In the genomic region with DNA sequence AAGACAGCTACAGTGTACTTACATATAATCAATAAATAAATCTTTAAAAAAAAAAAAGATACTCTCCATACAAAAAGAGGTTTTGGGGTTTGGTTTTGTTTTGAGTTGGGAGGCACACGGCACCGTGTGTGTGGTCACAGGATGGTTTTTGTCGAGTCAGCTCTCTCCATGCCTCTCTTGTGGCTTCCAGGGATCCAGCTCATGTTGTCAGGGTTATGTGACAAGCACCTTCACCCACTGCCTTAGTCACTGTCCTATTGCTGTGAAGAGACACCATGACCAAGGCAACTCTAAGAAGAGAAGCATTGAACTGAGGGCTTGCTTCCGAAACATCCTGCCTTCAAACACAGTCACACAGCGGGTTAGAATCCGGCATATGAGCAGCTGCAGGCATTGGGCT, we compare ENCODE assay signal across 22 mouse cellular contexts.
"Had no signal": no experiment of that assay in that cellular context is flagged by ENCODE, and none has a peak within 500 bp of the region (broad histone marks: within the 10 kb centered on the region; RNA-seq: fewer than 3 reads in every experiment).

No protein-coding gene starts in this region.

- H3K4me3 ChIP-seq: lung, embryonic 15.5 days; megakaryocyte, embryonic 14.5 days; midbrain, embryonic 12.5 days; myocyte; neural tube, embryonic 13.5 days; neural tube, embryonic 15.5 days had no signal

- DNase-seq: liver, postnatal 0 days; lung, adult 2 months; lung, postnatal 14 days; lung, postnatal 36 days; midbrain, embryonic 14.5 days; retina, postnatal 1 day; right cerebral cortex, adult 18-20 months; right cerebral cortex, postnatal 25 days; right cerebral cortex, postnatal 4 days; spleen, adult 18-20 months; thymus, adult 18-20 months; thymus, postnatal 14 days; thymus, postnatal 36 days had no signal

- ATAC-seq: liver, postnatal 0 days; lung, postnatal 0 days; midbrain, embryonic 16.5 days had no signal

- H3K4me2 ChIP-seq: lung, embryonic 15.5 days; midbrain, embryonic 12.5 days; neural tube, embryonic 13.5 days; neural tube, embryonic 15.5 days had no signal

- H3K27ac ChIP-seq: lung, embryonic 15.5 days; macrophage; midbrain, embryonic 12.5 days; neural tube, embryonic 13.5 days; neural tube, embryonic 15.5 days had no signal

- H3K27me3 ChIP-seq: lung, embryonic 15.5 days; midbrain, embryonic 12.5 days; neural tube, embryonic 13.5 days; neural tube, embryonic 15.5 days had no signal

- H3K36me3 ChIP-seq: lung, embryonic 15.5 days; midbrain, embryonic 12.5 days; neural tube, embryonic 13.5 days; neural tube, embryonic 15.5 days had no signal

- H3K9me3 ChIP-seq: lung, embryonic 15.5 days; megakaryocyte, embryonic 14.5 days; midbrain, embryonic 12.5 days; neural tube, embryonic 13.5 days; neural tube, embryonic 15.5 days had no signal

- H3K9ac ChIP-seq: liver, postnatal 0 days; lung, embryonic 15.5 days; midbrain, embryonic 12.5 days; neural tube, embryonic 13.5 days; neural tube, embryonic 15.5 days had no signal
